Mouse (Mus musculus) ovary, postnatal 10 days (tissue): ENCODE data around the gene Cnot6l.

Source experiments
- DNase-seq: peaks from one replicate; pipeline ENCODE4 v3.0.0; 2022; ENCODE audit warnings: low spot score

Cnot6l gene

GRCm38 (mm10) chr5:96161578-96162398 lies 2.2 kb downstream of the Cnot6l start:
- peak; percentile 38 for DNase-seq

GRCm38 (mm10) chr5:96161263-96161577 lies 2.8 kb downstream of the Cnot6l start:
- no peak for DNase-seq

- DNase-seq = peak; percentile 16
Measured at GRCm38 (mm10) chr5:96160467-96161262, 3.3 kb downstream of the Cnot6l start.

GRCm38 (mm10) chr5:96142351-96142750 lies 21.6 kb downstream of the Cnot6l start:
- DNase-seq = no peak

- DNase-seq = no peak
Measured at GRCm38 (mm10) chr5:96130683-96131082, 33.3 kb downstream of the Cnot6l start.

- DNase-seq = no peak
Measured at GRCm38 (mm10) chr5:96126856-96127255, 37.1 kb downstream of the Cnot6l start.

GRCm38 (mm10) chr5:96114943-96115342 lies 49.0 kb downstream of the Cnot6l start:
- no peak for DNase-seq

- DNase-seq = no peak
Measured at GRCm38 (mm10) chr5:96104644-96105043, 59.3 kb downstream of the Cnot6l start.

- no peak for DNase-seq
Measured at GRCm38 (mm10) chr5:96091468-96091867, 72.5 kb downstream of the Cnot6l start.

- no peak for DNase-seq
Measured at GRCm38 (mm10) chr5:96085324-96085723, 78.6 kb downstream of the Cnot6l start.

GRCm38 (mm10) chr5:96079026-96079425 lies 84.9 kb downstream of the Cnot6l start:
- no peak for DNase-seq

- no peak for DNase-seq
Measured at GRCm38 (mm10) chr5:96065591-96065990, 98.4 kb downstream of the Cnot6l start.

- DNase-seq = no peak
Measured at GRCm38 (mm10) chr5:96042492-96042891, 121.5 kb downstream of the Cnot6l start.

GRCm38 (mm10) chr5:96041507-96042104 lies 122.4 kb downstream of the Cnot6l start:
- DNase-seq = no peak

- DNase-seq = no peak
Measured at GRCm38 (mm10) chr5:96039188-96039840, 124.7 kb downstream of the Cnot6l start.

GRCm38 (mm10) chr5:96037684-96038121 lies 126.3 kb downstream of the Cnot6l start:
- DNase-seq = no peak

- DNase-seq = no peak
Measured at GRCm38 (mm10) chr5:96036125-96036672, 127.8 kb downstream of the Cnot6l start.

- no peak for DNase-seq
Measured at GRCm38 (mm10) chr5:96034101-96034500, 129.9 kb downstream of the Cnot6l start.

GRCm38 (mm10) chr5:96029821-96030220 lies 134.2 kb downstream of the Cnot6l start:
- DNase-seq = no peak
